Mouse (Mus musculus) kidney, embryonic 15.5 days (tissue): Measurements from ENCODE around the gene Mfsd5. TPM values are rescaled to one million over a fixed set of nuclear protein-coding genes. Genes with fewer than 3 reads are reported as not detected.

Experiments used
- ATAC-seq: fragments of 200-750 bp; cut with Nextera tagmentation; replicated peaks from 2 replicates; pipeline ENCODE4 v1.8.0; 2017; ENCODE audit warnings: moderate TSS enrichment; ENCODE audit not compliant: low FRiP score
- H3K27ac ChIP-seq: fragments of 300-500 bp; sonication (generic); 2 replicates; pipeline ENCODE4 v1.5.1; 2015; ENCODE audit warnings: mild to moderate bottlenecking, inconsistent platforms
- H3K27me3 ChIP-seq: fragments of 300-500 bp; sonication (generic); 2 replicates; pipeline ENCODE4 v1.6.1; 2015; ENCODE audit warnings: inconsistent platforms
- H3K36me3 ChIP-seq: fragments of 300-500 bp; sonication (generic); 2 replicates; pipeline ENCODE4 v1.6.1; 2015; ENCODE audit warnings: inconsistent platforms
- H3K4me1 ChIP-seq: fragments of 300-500 bp; sonication (generic); 2 replicates; pipeline ENCODE4 v1.6.1; 2015; ENCODE audit warnings: inconsistent platforms
- H3K4me2 ChIP-seq: fragments of 300-500 bp; sonication (generic); 2 replicates; pipeline ENCODE4 v1.6.1; 2015; ENCODE audit warnings: moderate library complexity, mild to moderate bottlenecking, inconsistent platforms
- H3K4me3 ChIP-seq: fragments of 300-500 bp; sonication (generic); replicated peaks from 2 replicates; pipeline ENCODE4 v1.5.1; 2015; ENCODE audit warnings: mild to moderate bottlenecking, inconsistent platforms
- H3K9ac ChIP-seq: fragments of 300-500 bp; sonication (generic); 2 replicates; pipeline ENCODE4 v1.6.1; 2015; ENCODE audit warnings: mild to moderate bottlenecking, inconsistent platforms
- H3K9me3 ChIP-seq: fragments of 300-500 bp; sonication (generic); replicated peaks from 2 replicates; pipeline ENCODE4 v1.6.1; 2016; ENCODE audit warnings: inconsistent platforms
- WGBS: fragments of 180-500 bp; shearing (Covaris S2); methylation state at CpG from one replicate; pipeline ENCODE4 v1.1.7; 2015; ENCODE audit warnings: mixed read lengths; 5-methylcytosine and 5-hydroxymethylcytosine counted together
- polyA plus RNA-seq: library from polyadenylated mRNA; unstranded; fragments of >200 nt; fragmentation: Nextera tagmentation; extraction: Ambion mirVana; gene quantifications from 2 replicates; pipeline ENCODE4 v1.2.1, GENCODE M21; 2015

The Mfsd5 gene
- polyA plus RNA-seq: 68.6 and 69.8 TPM in 2 replicates

- H3K4me2 ChIP-seq: peak within 1 kb of the TSS; percentile 87
- H3K27ac ChIP-seq: peak within 1 kb of the TSS; percentile 95
- H3K9ac ChIP-seq: peak within 1 kb of the TSS; percentile 81
- H3K4me3 ChIP-seq: peak within 1 kb of the TSS; percentile 97
- under 1% methylated on average over 65 of the region's 65 CpGs for WGBS
- H3K27me3 ChIP-seq: no peaks in the 10 kb centered on the region
- H3K9me3 ChIP-seq: no peaks in the 10 kb centered on the region
- H3K36me3 ChIP-seq: peaks cover 28% of the 10 kb centered on the region
- ATAC-seq: peak; percentile 97
- H3K4me1 ChIP-seq: peaks cover 24% of the 10 kb centered on the region
These were observed at the start of gene Mfsd5 for GRCm38 (mm10) chr15:102279092-102279782. TSS of gene Mfsd5 (plus strand) at chr15:102279454.

- Histone ChIP-seq H3K9ac (no peak overlapping the region), H3K9me3 (no peaks in the 10 kb centered on the region), H3K4me3 (no peak overlapping the region), H3K27ac (no peak overlapping the region), H3K4me2 (no peak overlapping the region), H3K36me3 (no peaks in the 10 kb centered on the region), H3K27me3 (no peaks in the 10 kb centered on the region), H3K4me1 (peaks cover 19% of the 10 kb centered on the region)
- no peak for ATAC-seq
- WGBS: 80% methylated on average over 17 of the region's 17 CpGs
These were observed 48.6 kb upstream of the Mfsd5 start for GRCm38 (mm10) chr15:102230408-102231321.

GRCm38 (mm10) chr15:102231748-102232147 lies 47.5 kb upstream of the Mfsd5 start, which contains the start of gene Itgb7:
TSS of gene Itgb7 (minus strand) at chr15:102231944.
- Histone ChIP-seq H3K4me2 (no peak within 1 kb of the TSS), H3K27me3 (no peaks in the 10 kb centered on the region), H3K9me3 (no peaks in the 10 kb centered on the region), H3K4me1 (peaks cover 24% of the 10 kb centered on the region), H3K27ac (no peak within 1 kb of the TSS), H3K36me3 (peaks cover 4% of the 10 kb centered on the region), H3K4me3 (no peak within 1 kb of the TSS), H3K9ac (no peak within 1 kb of the TSS)
- 46% methylated on average over 6 of the region's 6 CpGs for WGBS
- no peak for ATAC-seq

- Histone ChIP-seq H3K4me1 (peaks cover 24% of the 10 kb centered on the region), H3K4me3 (no peak overlapping the region), H3K9me3 (no peaks in the 10 kb centered on the region), H3K9ac (no peak overlapping the region), H3K4me2 (no peak overlapping the region), H3K36me3 (peaks cover 14% of the 10 kb centered on the region), H3K27me3 (no peaks in the 10 kb centered on the region), H3K27ac (no peak overlapping the region)
- ATAC-seq: no peak
- 83% methylated on average over 7 of the region's 7 CpGs for WGBS
These were observed 46.5 kb upstream of the Mfsd5 start for GRCm38 (mm10) chr15:102232764-102233163.

GRCm38 (mm10) chr15:102233896-102234295 lies 45.4 kb upstream of the Mfsd5 start:
- Histone ChIP-seq H3K4me2 (no peak overlapping the region), H3K27me3 (no peaks in the 10 kb centered on the region), H3K4me1 (peaks cover 24% of the 10 kb centered on the region), H3K27ac (peak overlapping the region; percentile 56; the same call in 1 of the 2 replicates), H3K9ac (no peak overlapping the region), H3K4me3 (no peak overlapping the region), H3K9me3 (no peaks in the 10 kb centered on the region), H3K36me3 (peaks cover 25% of the 10 kb centered on the region)
- no peak for ATAC-seq
- 28% methylated on average over 2 of the region's 2 CpGs for WGBS

- Histone ChIP-seq H3K36me3 (peaks cover 31% of the 10 kb centered on the region), H3K27ac (no peak overlapping the region; the same call in 1 of the 2 replicates), H3K27me3 (no peaks in the 10 kb centered on the region), H3K9me3 (no peaks in the 10 kb centered on the region), H3K4me1 (peaks cover 35% of the 10 kb centered on the region), H3K4me3 (peak overlapping the region; percentile 7; the same call in 1 of the 2 replicates), H3K9ac (peak overlapping the region; percentile 25; the same call in 1 of the 2 replicates), H3K4me2 (peak overlapping the region; percentile 37)
- peak; percentile 47 for ATAC-seq
- 29% methylated on average over 21 of the region's 21 CpGs for WGBS
These were observed 43.8 kb upstream of the Mfsd5 start for GRCm38 (mm10) chr15:102235371-102236027.

GRCm38 (mm10) chr15:102238543-102239259 lies 40.6 kb upstream of the Mfsd5 start:
- no peak overlapping the region for H3K4me2 ChIP-seq
- WGBS: 91% methylated on average over 14 of the region's 14 CpGs
- no peak overlapping the region for H3K9ac ChIP-seq
- no peaks in the 10 kb centered on the region for H3K9me3 ChIP-seq
- no peak overlapping the region for H3K27ac ChIP-seq
- peaks cover 53% of the 10 kb centered on the region for H3K4me1 ChIP-seq
- ATAC-seq: no peak
- peaks cover 38% of the 10 kb centered on the region for H3K36me3 ChIP-seq
- H3K4me3 ChIP-seq: no peak overlapping the region
- no peaks in the 10 kb centered on the region for H3K27me3 ChIP-seq

- Histone ChIP-seq H3K4me2 (no peak overlapping the region), H3K9me3 (no peaks in the 10 kb centered on the region), H3K36me3 (peaks cover 38% of the 10 kb centered on the region), H3K4me1 (peaks cover 54% of the 10 kb centered on the region), H3K27me3 (no peaks in the 10 kb centered on the region), H3K27ac (0 out of 2 replicates have a peak overlapping the region, but pooled peaks have one; percentile 15), H3K4me3 (no peak overlapping the region), H3K9ac (no peak overlapping the region)
- WGBS: 15% methylated on average over 9 of the region's 9 CpGs
- ATAC-seq: peak; percentile 59; the same call in 1 of the 2 replicates
These were observed 40.0 kb upstream of the Mfsd5 start for GRCm38 (mm10) chr15:102239260-102239590.

GRCm38 (mm10) chr15:102239851-102240250 lies 39.4 kb upstream of the Mfsd5 start:
- ATAC-seq: no peak
- Histone ChIP-seq H3K4me1 (peaks cover 54% of the 10 kb centered on the region), H3K36me3 (peaks cover 38% of the 10 kb centered on the region), H3K27me3 (no peaks in the 10 kb centered on the region), H3K4me3 (no peak overlapping the region), H3K9ac (0 out of 2 replicates have a peak overlapping the region, but pooled peaks have one; percentile 14), H3K4me2 (no peak overlapping the region), H3K9me3 (no peaks in the 10 kb centered on the region), H3K27ac (peak overlapping the region; percentile 15; the same call in 1 of the 2 replicates)
- WGBS: 71% methylated on average over 11 of the region's 11 CpGs

- no peaks in the 10 kb centered on the region for H3K27me3 ChIP-seq
- H3K9me3 ChIP-seq: no peaks in the 10 kb centered on the region
- H3K4me2 ChIP-seq: no peak overlapping the region
- no peak overlapping the region for H3K9ac ChIP-seq
- H3K27ac ChIP-seq: peak overlapping the region; percentile 58; the same call in 1 of the 2 replicates
- H3K4me3 ChIP-seq: no peak overlapping the region
- WGBS: 63% methylated on average over 4 of the region's 4 CpGs
- no peak for ATAC-seq
- peaks cover 38% of the 10 kb centered on the region for H3K36me3 ChIP-seq
- peaks cover 54% of the 10 kb centered on the region for H3K4me1 ChIP-seq
These were observed 38.6 kb upstream of the Mfsd5 start for GRCm38 (mm10) chr15:102240607-102241006.
